Mouse (Mus musculus): ENCODE measurements around the gene Sowahb. TPM values are rescaled to one million over a fixed set of nuclear protein-coding genes. Genes with fewer than 3 reads are reported as not detected.
A peak's percentile ranks its signal among the peaks of the same experiment; 100 is the strongest.

The Sowahb gene
- polyA plus RNA-seq, 1 experiment from 2014 or later: 0.23 TPM

DNA sequence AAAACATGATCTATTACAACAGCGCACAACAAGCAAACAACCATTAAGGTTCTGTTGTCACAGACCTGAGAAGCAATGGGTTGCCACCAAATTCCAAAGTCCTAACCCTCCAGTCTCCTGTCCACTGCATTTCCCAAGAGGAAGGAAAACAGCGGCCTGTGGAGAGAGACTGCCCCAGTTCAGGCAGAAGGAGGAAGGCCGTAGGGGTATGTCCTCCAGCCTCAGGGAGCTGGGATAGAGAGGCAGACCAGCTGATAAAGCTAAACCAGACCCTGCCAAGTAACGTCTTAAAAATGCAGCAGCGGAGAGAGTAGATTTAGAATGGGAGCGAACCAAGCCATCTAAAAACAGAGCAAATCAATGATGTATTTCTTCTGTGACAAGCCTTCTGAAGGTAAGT lies 44.8 kb downstream of the Sowahb start:
- H3K4me1 ChIP-seq (replicated peaks): peaks cover 64% of the 10 kb centered on the region
- ATAC-seq (ENCODE audit: insufficient number of reproducible peaks, low FRiP score): no peak
- H3K36me3 ChIP-seq: no peaks in the 10 kb centered on the region
- H3K4me2 ChIP-seq: no peak overlapping the region
- H3K27ac ChIP-seq (ENCODE audit: poor library complexity, severe bottlenecking): peak overlapping the region; percentile 90
- no peak overlapping the region for H3K4me3 ChIP-seq
- H3K9me3 ChIP-seq (replicated peaks): no peaks in the 10 kb centered on the region
- H3K9ac ChIP-seq: no peak overlapping the region
- 45% methylated on average over 6 of the region's 6 CpGs for WGBS
- H3K27me3 ChIP-seq (replicated peaks): no peaks in the 10 kb centered on the region

DNA sequence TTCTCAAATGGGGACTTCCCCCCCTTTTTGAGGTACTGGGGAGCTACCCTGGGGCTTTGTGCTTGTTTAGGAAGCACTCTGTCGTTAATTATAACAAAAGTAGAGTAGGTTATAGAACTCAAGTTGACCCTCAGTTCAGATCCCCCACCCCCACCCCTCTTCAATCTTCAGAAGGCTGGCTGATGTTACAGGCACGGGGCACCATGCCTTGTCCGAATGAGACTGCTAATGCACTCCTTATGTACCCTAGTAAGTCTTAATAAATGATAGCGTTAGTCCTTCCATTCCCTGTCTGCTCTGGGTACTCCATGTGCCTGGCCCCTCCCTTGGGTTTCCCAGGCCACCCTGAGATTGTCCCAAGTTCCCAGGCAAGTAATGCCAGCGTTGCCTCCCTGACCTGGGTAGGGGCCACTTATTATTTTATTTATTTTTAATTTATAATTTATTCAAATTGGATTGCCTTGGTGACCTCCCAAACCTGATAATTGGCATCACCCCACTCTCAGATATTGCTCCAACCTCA lies 46.3 kb downstream of the Sowahb start:
- Histone ChIP-seq H3K36me3 (no peaks in the 10 kb centered on the region), H3K9me3 (replicated peaks) (no peaks in the 10 kb centered on the region), H3K9ac (no peak overlapping the region), H3K4me3 (no peak overlapping the region), H3K4me1 (replicated peaks) (peaks cover 67% of the 10 kb centered on the region), H3K27me3 (replicated peaks) (no peaks in the 10 kb centered on the region), H3K27ac (ENCODE audit: poor library complexity, severe bottlenecking) (peak overlapping the region; percentile 93), H3K4me2 (no peak overlapping the region)
- ATAC-seq (ENCODE audit: insufficient number of reproducible peaks, low FRiP score): no peak
- 44% methylated on average over 5 of the region's 5 CpGs for WGBS

DNA sequence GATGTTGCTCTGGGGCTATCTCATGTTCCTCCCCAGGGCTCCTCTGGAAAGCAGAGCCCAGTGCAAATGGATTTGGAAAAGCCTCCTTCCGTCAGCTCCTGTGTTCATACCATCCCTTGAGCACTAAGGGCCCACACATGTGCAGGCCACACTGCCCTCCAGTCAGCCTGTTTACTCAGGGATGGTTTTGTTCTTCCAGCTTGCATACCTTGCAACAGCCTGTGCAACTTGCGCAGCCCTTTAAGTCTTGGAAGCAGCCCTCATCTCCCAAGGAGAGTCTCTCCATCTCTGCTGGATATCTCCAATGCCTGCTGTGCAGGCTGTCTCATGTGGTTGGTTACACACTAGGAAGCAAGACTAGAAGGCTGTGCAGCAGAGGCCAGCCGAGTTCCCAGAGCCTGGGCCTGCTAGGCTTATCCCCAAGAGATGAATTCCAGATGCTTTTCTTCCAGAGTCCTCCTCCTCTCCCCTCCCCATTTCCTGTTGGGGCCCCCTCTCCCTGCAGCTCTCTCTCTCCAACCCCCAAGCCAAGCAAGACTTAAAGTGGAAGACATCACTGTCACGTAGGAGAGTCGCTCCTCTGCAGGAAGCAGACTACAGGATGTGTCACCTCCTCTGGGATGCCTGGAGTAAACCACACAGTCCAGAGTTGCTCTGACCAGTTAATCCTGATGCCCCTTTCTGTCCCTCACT lies 47.2 kb downstream of the Sowahb start:
- 23% methylated on average over 5 of the region's 5 CpGs for WGBS
- peaks cover 57% of the 10 kb centered on the region for H3K4me1 ChIP-seq (replicated peaks)
- H3K27ac ChIP-seq (ENCODE audit: poor library complexity, severe bottlenecking): peak overlapping the region; percentile 93
- no peak overlapping the region for H3K9ac ChIP-seq
- peak overlapping the region; percentile 33; the same call in 1 of the 2 replicates for H3K4me2 ChIP-seq
- H3K27me3 ChIP-seq (replicated peaks): no peaks in the 10 kb centered on the region
- H3K36me3 ChIP-seq: no peaks in the 10 kb centered on the region
- peak; percentile 90 for ATAC-seq (ENCODE audit: insufficient number of reproducible peaks, low FRiP score)
- H3K4me3 ChIP-seq: no peak overlapping the region
- H3K9me3 ChIP-seq (replicated peaks): no peaks in the 10 kb centered on the region

DNA sequence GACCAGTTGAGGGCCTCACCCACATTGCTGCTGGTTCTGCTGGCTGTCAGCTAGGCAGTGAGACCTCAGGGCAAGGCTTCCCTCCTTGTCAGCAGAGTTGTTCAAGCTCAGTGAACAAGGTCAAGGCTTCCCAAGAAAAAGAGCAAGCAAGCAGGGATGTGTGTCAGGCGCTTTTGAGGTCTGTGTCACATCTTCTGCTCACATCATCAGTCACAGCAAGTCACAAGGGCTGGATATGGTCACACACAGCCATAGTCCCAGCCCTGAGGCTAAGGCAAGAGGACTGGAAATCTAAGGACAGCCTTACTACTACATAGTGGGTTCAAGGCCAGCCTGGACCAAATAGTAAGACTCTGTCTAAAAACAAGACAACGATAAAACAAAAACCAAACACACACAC lies 50.0 kb downstream of the Sowahb start:
- no peak overlapping the region for H3K9ac ChIP-seq
- 80% methylated on average over 2 of the region's 2 CpGs for WGBS
- H3K27ac ChIP-seq (ENCODE audit: poor library complexity, severe bottlenecking): peak overlapping the region; percentile 1; the same call in 1 of the 2 replicates

DNA sequence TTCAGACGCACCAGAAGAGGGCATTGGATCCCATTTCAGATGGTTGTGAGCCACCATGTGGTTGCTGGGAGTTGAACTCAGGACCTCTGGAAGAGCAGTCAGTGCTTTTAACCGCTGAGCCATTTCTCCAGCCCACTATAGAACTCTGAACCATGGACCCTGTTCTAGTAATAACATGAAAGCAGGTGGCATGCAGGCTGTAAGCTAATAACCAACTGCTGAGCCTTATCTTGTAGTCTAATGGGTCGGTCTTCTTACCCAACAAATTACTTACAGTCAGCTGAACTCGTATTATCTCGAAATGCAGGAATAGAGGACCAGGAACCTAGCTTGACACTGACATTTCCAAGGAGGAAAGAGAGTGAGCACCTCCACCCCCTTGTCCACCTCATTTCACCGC lies 50.5 kb downstream of the Sowahb start:
- H3K9me3 ChIP-seq (replicated peaks): no peaks in the 10 kb centered on the region
- H3K36me3 ChIP-seq: no peaks in the 10 kb centered on the region
- H3K9ac ChIP-seq: no peak overlapping the region
- H3K27ac ChIP-seq (ENCODE audit: poor library complexity, severe bottlenecking): no peak overlapping the region
- no peak overlapping the region for H3K4me3 ChIP-seq
- H3K27me3 ChIP-seq (replicated peaks): no peaks in the 10 kb centered on the region
- ATAC-seq (ENCODE audit: insufficient number of reproducible peaks, low FRiP score): no peak
- no peak overlapping the region for H3K4me2 ChIP-seq
- 66% methylated on average over 6 of the region's 6 CpGs for WGBS
- H3K4me1 ChIP-seq (replicated peaks): peaks cover 39% of the 10 kb centered on the region

More for the DNA sequence above, 50.0 kb downstream of the Sowahb start:
- H3K9me3 ChIP-seq (replicated peaks): no peaks in the 10 kb centered on the region
- no peaks in the 10 kb centered on the region for H3K27me3 ChIP-seq (replicated peaks)
- no peaks in the 10 kb centered on the region for H3K36me3 ChIP-seq
- no peak overlapping the region for H3K4me2 ChIP-seq
- H3K4me1 ChIP-seq (replicated peaks): peaks cover 40% of the 10 kb centered on the region
- no peak overlapping the region for H3K4me3 ChIP-seq
- no peak for ATAC-seq (ENCODE audit: insufficient number of reproducible peaks, low FRiP score)

DNA sequence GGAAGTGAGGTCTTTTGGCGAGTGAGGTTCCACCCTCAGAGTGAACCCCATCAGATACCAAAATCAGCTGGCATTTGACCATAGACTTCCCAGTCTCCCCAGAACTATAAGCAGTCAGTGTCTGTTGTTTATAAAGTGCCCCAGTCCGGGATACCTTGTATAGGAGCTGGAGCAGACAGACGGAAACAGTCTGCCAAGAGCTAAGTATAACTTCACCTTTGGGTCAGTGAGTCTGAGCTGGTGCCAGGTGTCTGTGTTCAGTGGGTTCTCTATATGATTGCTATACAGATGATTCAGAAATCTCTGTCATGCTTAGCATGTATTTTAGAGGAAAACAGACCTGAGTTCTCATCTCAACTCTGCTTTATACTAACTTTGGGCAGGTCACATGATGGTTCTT lies 52.7 kb downstream of the Sowahb start:
- ATAC-seq (ENCODE audit: insufficient number of reproducible peaks, low FRiP score): no peak
- Histone ChIP-seq H3K4me2 (no peak overlapping the region), H3K36me3 (no peaks in the 10 kb centered on the region), H3K4me3 (no peak overlapping the region), H3K27me3 (replicated peaks) (no peaks in the 10 kb centered on the region), H3K9ac (no peak overlapping the region), H3K27ac (ENCODE audit: poor library complexity, severe bottlenecking) (no peak overlapping the region), H3K9me3 (replicated peaks) (no peaks in the 10 kb centered on the region), H3K4me1 (replicated peaks) (peaks cover 31% of the 10 kb centered on the region)
- 65% methylated on average over 3 of the region's 3 CpGs for WGBS

Other genes with a start within 250 kb of the Sowahb start
- 115 and 123 TPM in 2 replicates for gene Sept11, start 48.4 kb upstream of the Sowahb start, polyA plus RNA-seq (2016; fragmentation: Nextera tagmentation; extraction: Ambion mirVana)
- gene Ccni, start 161.5 kb upstream of the Sowahb start, polyA plus RNA-seq (2016; fragmentation: Nextera tagmentation; extraction: Ambion mirVana): 118 and 128 TPM in 2 replicates
- 1.2 and 1.9 TPM in 2 replicates for gene 2010109A12Rik, start 161.5 kb upstream of the Sowahb start, polyA plus RNA-seq (2016; fragmentation: Nextera tagmentation; extraction: Ambion mirVana)
- 48.0 and 49.0 TPM in 2 replicates for gene Ccng2, start 222.2 kb upstream of the Sowahb start, polyA plus RNA-seq (2016; fragmentation: Nextera tagmentation; extraction: Ambion mirVana)